Comparison of ENCODE assay signal across 8 mouse cellular contexts in genomic region chr1:79762282-79763250, GRCm38 (mm10). TPM values are rescaled to one million over a fixed set of nuclear protein-coding genes. Genes with fewer than 3 reads are reported as not detected.
DNase-seq lines count a peak whose midpoint lies in the region; ATAC-seq lines count a peak whose summit lies in the region.

No protein-coding gene starts in this region.

- H3K4me1 ChIP-seq in embryonic facial prominence, embryonic 15.5 days, result peaks cover 21% of the 10 kb centered on the region
- H3K4me1 ChIP-seq in limb, embryonic 11.5 days (ENCODE audit: control insufficient read depth, insufficient read depth, low read length), result peaks cover 3% of the 10 kb centered on the region; the same call in 1 of the 2 replicates

- peak overlapping the region; percentile 92 for H3K4me3 ChIP-seq in embryonic facial prominence, embryonic 15.5 days (replicated peaks)
- peak overlapping the region; percentile 79; the same call in 1 of the 2 replicates for H3K4me3 ChIP-seq in limb, embryonic 11.5 days (ENCODE audit: low read depth, low read length)

- ATAC-seq in embryonic facial prominence, embryonic 15.5 days (ENCODE audit: insufficient number of reproducible peaks, low FRiP score, low TSS enrichment, low read depth), result no peak
- ATAC-seq in limb, embryonic 11.5 days (ENCODE audit: insufficient number of reproducible peaks, low FRiP score, low TSS enrichment, low read depth), result no peak

- H3K9ac ChIP-seq in embryonic facial prominence, embryonic 15.5 days, result no peak overlapping the region
- H3K9ac ChIP-seq in limb, embryonic 11.5 days (ENCODE audit: low read length), result no peak overlapping the region

- DNase-seq in cerebellum, adult 9-10 months, result peak; percentile 37
- DNase-seq in cerebellum, postnatal 36 days, result no peak
- DNase-seq in 416B (ENCODE audit: low read depth), result peak; percentile 90
- DNase-seq in limb, embryonic 11.5 days (ENCODE audit: low spot score), result no peak
- peak; percentile 23 to 32 for DNase-seq in natural killer cell, adult 2 months (ENCODE audit: low spot score in 2 of 2)
- no peak for DNase-seq in right cerebral cortex, adult 2 months (ENCODE audit: low spot score in 2 of 2)
- DNase-seq in layer of hippocampus, postnatal 25 days (ENCODE audit: extremely low spot score in 1 of 2, low spot score in 1 of 2), result no peak

- H3K27me3 ChIP-seq in embryonic facial prominence, embryonic 15.5 days, result no peaks in the 10 kb centered on the region
- H3K27me3 ChIP-seq in limb, embryonic 11.5 days (ENCODE audit: control insufficient read depth, insufficient read depth, low read length), result no peaks in the 10 kb centered on the region

- 50% methylated on average over 16 of the region's 16 CpGs for WGBS in embryonic facial prominence, embryonic 15.5 days
- WGBS in limb, embryonic 11.5 days, result 66% methylated on average over 16 of the region's 16 CpGs

- no peak overlapping the region for H3K27ac ChIP-seq in embryonic facial prominence, embryonic 15.5 days (replicated peaks)
- H3K27ac ChIP-seq in limb, embryonic 11.5 days (replicated peaks; ENCODE audit: low read depth, low read length), result no peak overlapping the region

- H3K36me3 ChIP-seq in embryonic facial prominence, embryonic 15.5 days, result no peaks in the 10 kb centered on the region
- H3K36me3 ChIP-seq in limb, embryonic 11.5 days (ENCODE audit: control insufficient read depth, insufficient read depth, low read length), result no peaks in the 10 kb centered on the region

- H3K4me2 ChIP-seq in embryonic facial prominence, embryonic 15.5 days (replicated peaks), result peak overlapping the region; percentile 82
- peak overlapping the region; percentile 87; the same call in 1 of the 2 replicates for H3K4me2 ChIP-seq in limb, embryonic 11.5 days (ENCODE audit: low read depth, severe bottlenecking)

- H3K9me3 ChIP-seq in embryonic facial prominence, embryonic 15.5 days (replicated peaks), result no peaks in the 10 kb centered on the region
- no peaks in the 10 kb centered on the region for H3K9me3 ChIP-seq in limb, embryonic 11.5 days (ENCODE audit: control insufficient read depth, low read length)

RNA-seq across cellular contexts. Expression of gene Mrpl44, which starts 13.3 kb away (rescaled TPM):
- polyA plus RNA-seq in embryonic facial prominence, embryonic 15.5 days (2015; fragmentation: Nextera tagmentation; extraction: Ambion mirVana), result 44.8 and 47.6 TPM in 2 replicates
- polyA plus RNA-seq in limb, embryonic 11.5 days (2014; fragmentation: Nextera tagmentation; extraction: Ambion mirVana), result 50.1 and 53.2 TPM in 2 replicates
- 10 to 100 TPM; 27.8 to 27.9 TPM for total RNA-seq in layer of hippocampus, postnatal 25 days (2021)

RNA-seq across cellular contexts. Expression of gene Wdfy1, which starts 13.4 kb away (rescaled TPM):
- polyA plus RNA-seq in embryonic facial prominence, embryonic 15.5 days (2015; fragmentation: Nextera tagmentation; extraction: Ambion mirVana), result 48.0 and 48.8 TPM in 2 replicates
- polyA plus RNA-seq in limb, embryonic 11.5 days (2014; fragmentation: Nextera tagmentation; extraction: Ambion mirVana), result 29.8 TPM in 2 replicates
- total RNA-seq in layer of hippocampus, postnatal 25 days (2021), result 10 to 100 TPM; 35.8 to 41.3 TPM

Comparison
In these comparisons a context has a peak if more than half of its experiments do, and no peak if none do; other contexts are left out.
1. DNase-seq: peak in cerebellum, adult 9-10 months (single experiment), 416B (single experiment) and natural killer cell, adult 2 months (2 of 2); none in cerebellum, postnatal 36 days (0 of 2), limb, embryonic 11.5 days (single experiment), right cerebral cortex, adult 2 months (0 of 2) and layer of hippocampus, postnatal 25 days (0 of 2).